Mouse (Mus musculus) lung, adult 2 months (tissue): ENCODE data around the gene Cdh4. TPM values are rescaled to one million over a fixed set of nuclear protein-coding genes. Genes with fewer than 3 reads are reported as not detected.

Experiments
- DNase-seq: peaks from one replicate; pipeline ENCODE4 v3.0.0; 2022
- H3K4me1 ChIP-seq: fragments of 200-500 bp; 2 replicates; pipeline ENCODE4 v1.6.1; 2011; ENCODE audit warnings: low read length; ENCODE audit not compliant: control insufficient read depth, insufficient read depth
- H3K4me3 ChIP-seq: fragments of 200-500 bp; replicated peaks from 2 replicates; pipeline ENCODE3; 2011; ENCODE audit warnings: low read depth, mild to moderate bottlenecking, control low read depth, low read length; ENCODE audit errors: extremely low read depth
- CTCF ChIP-seq: fragments of 200-500 bp; IDR thresholded peaks from 2 replicates; pipeline ENCODE4 v1.5.1; 2011; ENCODE audit warnings: mild to moderate bottlenecking, low read length, control low read depth; ENCODE audit not compliant: insufficient read depth
- POLR2A ChIP-seq: fragments of 200-500 bp; IDR thresholded peaks from 2 replicates; pipeline ENCODE4 v1.6.1; 2011; ENCODE audit warnings: low read depth, mild to moderate bottlenecking, control low read depth, low read length, borderline replicate concordance; ENCODE audit errors: extremely low read depth
- WGBS: fragments of 180-500 bp; shearing (Covaris S2); methylation state at CpG from one replicate; pipeline ENCODE4 v1.1.7; 2018; 5-methylcytosine and 5-hydroxymethylcytosine counted together
- polyA plus RNA-seq: library from polyadenylated mRNA; depleted of rRNA; stranded (reverse); fragments of >200 nt; gene quantifications from 2 replicates; pipeline ENCODE4 v1.2.3, GENCODE M21; 2012

Gene Cdh4
- polyA plus RNA-seq, 1 experiment, result 2.0 TPM

DNA sequence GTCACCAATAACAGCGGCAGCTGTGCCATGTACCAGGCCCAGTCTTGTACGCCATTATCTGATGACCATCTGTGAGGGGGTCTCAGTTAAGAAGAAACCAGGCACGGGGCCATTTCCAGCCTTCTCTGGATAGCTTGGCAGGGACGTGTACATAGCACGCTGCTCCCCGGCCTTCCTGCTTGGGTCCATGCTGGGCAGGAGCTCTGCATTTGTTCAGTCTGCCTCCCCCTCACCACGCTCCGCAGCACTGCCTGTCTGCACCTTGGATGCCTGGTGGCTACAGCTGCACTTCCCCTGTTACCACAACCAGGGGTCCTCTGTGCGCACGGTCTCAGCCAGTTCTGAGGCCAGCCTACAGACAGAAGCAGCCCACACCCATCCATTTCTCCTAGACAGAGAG is 163.0 kb downstream of the Cdh4 start:
- WGBS, result 71% methylated on average over 10 of the region's 10 CpGs
- TF ChIP-seq POLR2A (no peak), CTCF (no peak)
- DNase-seq, result no peak
- no peak overlapping the region for H3K4me3 ChIP-seq
- H3K4me1 ChIP-seq, result no peaks in the 10 kb centered on the region

DNA sequence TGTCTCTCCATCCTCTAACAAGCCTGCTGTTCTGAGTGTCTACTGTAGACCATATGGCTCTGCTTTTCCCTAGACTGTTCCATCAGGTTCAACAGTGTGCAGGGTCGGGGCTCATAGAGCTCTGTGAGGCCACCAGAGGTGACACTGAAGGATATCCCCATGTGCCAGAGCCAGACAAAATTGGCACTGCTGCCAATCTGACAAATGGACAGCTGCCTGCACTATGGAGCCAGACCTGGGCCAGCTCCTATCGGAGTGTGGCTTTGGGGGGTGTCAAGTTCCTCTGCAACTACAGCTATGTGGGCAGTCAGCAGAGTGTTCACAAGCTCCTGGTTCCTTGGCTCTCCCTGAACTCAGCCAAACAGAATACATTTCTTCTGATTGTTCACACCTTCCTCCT is 164.1 kb downstream of the Cdh4 start:
- no peak for DNase-seq
- Histone ChIP-seq H3K4me3 (no peak overlapping the region), H3K4me1 (no peaks in the 10 kb centered on the region)
- 77% methylated on average over 2 of the region's 2 CpGs for WGBS
- TF ChIP-seq POLR2A, result no peak
- no peak for TF ChIP-seq CTCF

DNA sequence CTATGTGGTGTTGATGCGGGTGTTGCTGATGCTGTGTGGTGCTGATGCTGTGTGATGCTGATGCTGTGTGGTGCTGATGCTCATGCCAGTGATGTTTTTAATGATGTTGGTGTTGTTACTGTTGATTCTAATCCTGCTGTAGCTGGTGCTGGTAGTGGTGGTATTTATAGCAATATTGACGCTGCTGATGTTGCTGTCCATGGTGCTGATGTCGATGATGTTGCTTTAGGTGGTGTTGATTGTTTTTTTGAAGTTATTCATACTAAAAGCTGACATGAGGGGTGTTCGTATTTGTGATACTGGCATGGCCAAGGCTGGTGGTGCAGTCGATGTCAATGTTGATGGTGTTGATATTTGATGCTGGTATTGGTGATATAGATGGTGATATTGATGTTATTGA is 173.7 kb downstream of the Cdh4 start:
- TF ChIP-seq CTCF, result no peak
- DNase-seq, result no peak
- Histone ChIP-seq H3K4me3 (no peak overlapping the region), H3K4me1 (no peaks in the 10 kb centered on the region)
- 50% methylated on average over 5 of the region's 5 CpGs for WGBS

DNA sequence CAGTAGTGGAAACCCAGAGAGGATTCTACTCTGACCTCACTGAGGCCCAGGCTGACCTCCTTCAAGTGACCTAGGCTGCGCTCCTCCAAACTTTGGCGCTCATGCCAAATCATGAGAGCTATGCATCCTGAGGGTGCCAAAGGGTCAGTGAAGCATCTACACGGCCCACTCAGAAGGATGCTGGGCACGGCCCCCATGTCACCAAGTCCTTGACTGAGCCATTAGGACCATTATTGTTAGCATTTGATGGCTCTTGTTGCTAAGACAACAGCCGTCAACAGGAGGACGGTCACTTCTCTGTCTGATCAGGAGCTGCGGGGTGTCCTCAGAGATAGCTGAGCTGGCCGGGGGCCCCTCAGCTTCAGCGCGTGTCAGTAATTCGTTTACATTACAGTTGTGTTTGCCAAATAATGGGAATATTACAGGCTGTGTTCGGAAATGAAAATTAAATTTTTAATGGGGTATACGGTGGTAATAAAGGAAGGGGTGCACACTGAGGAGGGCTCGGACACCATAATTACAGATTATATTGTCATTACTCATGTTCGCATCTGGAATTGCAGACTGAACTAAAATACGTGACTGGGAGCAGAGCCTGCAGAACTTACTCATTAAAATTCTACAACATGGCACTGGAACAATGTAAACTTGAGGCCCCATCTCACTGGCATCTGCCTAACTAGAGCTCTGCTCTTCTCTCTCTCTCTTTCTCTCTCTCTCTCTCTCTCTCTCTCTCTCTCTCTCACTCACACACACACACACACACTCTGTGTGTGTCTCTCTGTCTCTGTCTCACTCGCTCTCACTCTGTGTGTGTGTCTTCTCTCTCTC is 181.6 kb downstream of the Cdh4 start:
- WGBS, result 71% methylated on average over 17 of the region's 17 CpGs
- no peaks in the 10 kb centered on the region for H3K4me1 ChIP-seq
- no peak for DNase-seq
- TF ChIP-seq POLR2A (no peak), CTCF (no peak)
- no peak overlapping the region for H3K4me3 ChIP-seq

DNA sequence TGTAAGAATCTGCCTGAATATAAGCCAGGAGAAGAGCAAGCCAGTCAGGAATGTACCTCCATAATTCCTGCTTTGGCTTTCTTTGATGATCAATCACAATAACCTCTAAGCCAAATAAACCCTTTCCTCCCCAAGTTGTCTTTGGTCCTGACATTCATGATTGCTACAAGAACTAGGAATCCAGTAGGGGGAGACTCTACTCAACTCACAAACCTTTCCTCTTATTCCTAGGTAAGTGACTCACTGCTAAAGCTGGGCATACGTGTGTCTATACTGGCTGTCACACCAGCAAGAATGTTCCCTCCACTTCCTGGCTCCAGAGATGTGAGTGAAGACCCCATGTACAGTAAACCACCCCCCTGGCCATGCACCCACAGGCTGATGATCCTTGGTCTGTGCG is 185.3 kb downstream of the Cdh4 start:
- 70% methylated on average over 2 of the region's 2 CpGs for WGBS
- no peak overlapping the region for H3K4me3 ChIP-seq
- TF ChIP-seq CTCF (no peak), POLR2A (no peak)
- DNase-seq, result no peak
- H3K4me1 ChIP-seq, result no peaks in the 10 kb centered on the region

DNA sequence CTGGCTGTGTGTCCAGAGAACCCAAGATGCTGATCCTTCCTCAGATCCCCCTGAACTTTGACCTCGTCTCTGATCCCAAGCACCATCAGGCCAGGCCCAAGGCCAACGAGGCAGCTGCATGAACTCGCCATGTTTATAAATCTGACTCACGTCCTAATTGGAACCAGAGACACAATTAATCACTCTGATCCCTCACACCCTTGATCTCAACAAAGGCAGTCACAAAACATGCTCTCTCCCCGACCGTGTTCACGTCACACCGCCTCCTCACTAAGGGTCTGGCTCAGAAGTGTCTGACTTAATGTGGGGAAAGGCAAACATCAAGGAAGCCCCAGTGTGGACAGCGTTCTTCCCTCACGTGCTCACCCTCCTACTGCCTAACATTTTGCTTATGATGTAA is 188.5 kb downstream of the Cdh4 start:
- no peak for DNase-seq
- no peak for TF ChIP-seq POLR2A
- no peak for TF ChIP-seq CTCF
- WGBS, result 38% methylated on average over 10 of the region's 10 CpGs
- no peak overlapping the region for H3K4me3 ChIP-seq
- no peaks in the 10 kb centered on the region for H3K4me1 ChIP-seq

DNA sequence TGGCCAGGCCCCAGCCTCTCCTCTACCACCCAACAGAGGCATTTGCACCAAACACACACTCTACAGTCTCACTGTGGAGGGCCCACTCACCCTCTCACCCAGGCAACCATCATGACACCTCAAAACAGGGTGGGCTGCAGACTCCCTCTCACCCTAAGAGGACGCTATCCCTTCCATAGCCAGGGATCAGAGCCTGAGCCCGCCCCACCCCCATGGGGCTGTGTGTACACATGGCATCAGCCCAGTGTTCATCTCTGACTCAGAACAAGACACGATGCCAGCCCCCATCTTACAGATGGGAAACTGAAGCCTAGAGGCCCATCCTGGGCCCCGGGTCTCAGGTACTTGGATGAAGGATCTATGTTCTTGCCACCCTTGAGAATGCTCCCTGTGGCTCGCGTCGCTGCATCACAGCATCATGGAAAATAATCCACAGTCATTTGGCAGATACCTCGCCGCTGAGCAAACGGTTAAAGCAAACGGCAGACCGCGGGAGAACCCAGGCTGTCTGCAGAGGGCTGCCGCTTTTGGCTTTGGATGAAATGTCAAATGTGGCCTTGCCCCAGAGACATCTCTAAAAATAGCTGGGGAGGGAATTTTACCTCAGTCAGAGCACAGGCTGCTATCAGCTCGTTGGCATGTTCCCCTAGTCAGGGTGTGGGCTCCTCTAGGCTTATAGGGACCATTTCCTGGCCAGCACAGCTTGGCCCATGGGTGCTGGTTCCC is 198.5 kb downstream of the Cdh4 start:
- Histone ChIP-seq H3K4me3 (no peak overlapping the region), H3K4me1 (no peaks in the 10 kb centered on the region)
- 66% methylated on average over 15 of the region's 15 CpGs for WGBS
- DNase-seq, result no peak
- TF ChIP-seq POLR2A, result no peak
- TF ChIP-seq CTCF, result no peak

DNA sequence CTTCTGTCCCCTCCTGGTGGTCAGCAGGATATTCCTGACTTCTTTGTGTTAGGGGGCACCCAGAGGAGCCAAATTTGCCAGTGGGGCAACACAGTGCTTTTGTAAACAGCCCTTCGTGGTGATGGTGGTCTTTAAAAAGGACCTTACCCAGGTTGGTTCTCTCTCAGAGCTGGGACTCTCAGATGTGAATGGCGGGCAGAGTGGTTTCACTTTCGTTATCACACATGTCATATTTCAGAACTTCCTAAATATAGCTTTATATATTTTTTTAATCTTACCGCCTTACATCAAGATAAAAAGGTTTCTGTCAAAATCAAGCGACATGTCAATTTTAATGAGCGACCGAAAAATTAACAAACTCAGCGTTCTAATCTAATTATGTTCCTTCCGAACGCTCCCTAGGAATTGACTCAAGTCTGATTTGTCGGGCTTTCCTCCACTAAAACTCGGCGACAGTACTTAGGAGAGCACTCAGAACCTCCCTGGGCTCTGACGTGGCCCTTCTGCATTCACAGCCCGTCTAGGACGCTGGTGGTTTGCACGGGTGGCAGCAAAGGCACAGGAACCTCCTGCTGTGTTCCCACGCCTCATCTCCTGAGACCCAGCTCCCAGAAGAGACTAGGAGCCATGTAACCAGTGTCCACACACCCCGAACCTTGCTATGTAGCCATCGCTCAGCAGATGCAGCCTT is 206.5 kb downstream of the Cdh4 start:
- H3K4me3 ChIP-seq, result peak overlapping the region; percentile 6
- WGBS, result 70% methylated on average over 20 of the region's 20 CpGs

DNA sequence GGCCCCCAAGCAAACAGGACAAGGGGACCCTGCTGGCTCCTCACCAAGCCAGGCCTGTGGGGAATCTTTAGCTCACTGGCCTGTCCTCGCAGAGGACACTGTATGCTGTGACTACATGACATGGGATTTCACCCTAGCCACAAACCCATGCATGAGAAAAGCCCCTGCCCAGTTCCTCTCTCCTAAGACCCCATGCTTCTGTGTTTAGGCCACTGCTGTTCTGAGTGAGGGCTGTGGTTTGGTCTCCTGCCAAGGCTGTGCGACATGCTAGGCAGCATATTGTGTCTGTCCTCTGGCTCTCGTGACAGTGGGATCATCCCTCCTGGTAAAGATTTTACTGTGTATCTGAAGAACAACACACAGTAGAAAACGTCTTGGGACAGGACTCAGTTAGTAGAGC is 207.1 kb downstream of the Cdh4 start:
- Histone ChIP-seq H3K4me3 (no peak overlapping the region), H3K4me1 (no peaks in the 10 kb centered on the region)
- 52% methylated on average over 4 of the region's 4 CpGs for WGBS
- no peak for DNase-seq
- TF ChIP-seq CTCF (no peak), POLR2A (no peak)

More for the DNA sequence above, 206.5 kb downstream of the Cdh4 start:
- H3K4me1 ChIP-seq, result no peaks in the 10 kb centered on the region
- TF ChIP-seq POLR2A (no peak), CTCF (no peak)
- DNase-seq, result no peak
